Mouse (Mus musculus): ENCODE data around the gene Otub2. TPM values are rescaled to one million over a fixed set of nuclear protein-coding genes. Genes with fewer than 3 reads are reported as not detected.

Gene Otub2
- 1.3 TPM for polyA plus RNA-seq (2017; shearing (Covaris generic))

GRCm38 (mm10) chr12:103388505-103389347 is at the start of gene Otub2:
Otub2 (plus strand) TSS chr12:103388682.

DNA sequence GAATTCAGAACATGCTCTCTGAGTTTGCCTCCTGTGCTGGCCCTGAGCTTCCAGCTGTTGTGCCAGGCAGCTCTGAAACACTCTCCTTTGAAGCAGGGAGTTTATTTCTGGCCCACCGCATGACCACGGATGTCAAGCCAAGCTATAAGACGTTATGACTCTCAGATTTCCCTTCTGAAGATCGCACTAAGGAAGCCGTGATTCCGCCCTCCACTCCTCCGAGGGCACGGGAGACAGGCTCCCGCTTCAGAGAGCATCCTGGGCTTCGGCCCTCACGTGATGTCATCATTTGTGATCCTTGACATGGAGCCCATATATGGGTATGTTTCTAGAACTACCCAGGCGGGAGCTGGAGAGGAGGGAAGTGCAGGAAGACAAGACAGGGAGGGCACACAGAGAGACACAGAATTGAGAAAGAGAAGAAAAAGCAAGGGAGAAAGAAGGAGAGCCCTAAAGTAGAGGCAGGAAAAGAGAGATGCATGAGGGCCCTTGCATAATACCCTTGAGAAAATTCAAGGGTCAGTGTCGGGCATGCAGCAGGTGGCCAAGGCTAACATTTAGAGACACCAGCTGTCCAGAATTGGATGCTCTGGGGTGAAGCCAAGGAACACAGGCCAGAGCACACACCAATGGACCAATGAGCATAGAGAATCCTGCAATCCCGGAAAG is 32.6 kb upstream of the Otub2 start, which contains the start of gene Asb2:
Gene Asb2, minus strand, starts transcription at position 256 of the 669 bp plus-strand sequence.

DNA sequence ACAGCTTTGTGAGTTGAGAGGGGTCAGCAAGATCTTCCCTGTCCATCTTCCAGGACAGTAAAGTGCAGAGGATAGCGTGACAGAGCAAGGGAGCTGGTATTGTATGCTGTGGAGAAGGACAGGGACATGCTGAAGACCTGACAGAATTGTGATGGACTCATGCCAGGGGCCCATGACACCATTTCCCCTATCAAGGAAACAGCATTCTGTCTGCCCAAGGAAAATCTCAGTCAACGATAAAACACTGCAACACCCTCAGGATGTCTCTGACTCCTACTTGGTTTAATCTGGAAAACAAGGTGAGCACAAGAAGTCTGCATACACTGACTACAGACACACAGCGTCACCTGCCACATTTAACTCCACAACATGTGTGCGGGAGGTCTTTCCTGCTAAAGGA is 19.2 kb downstream of the Otub2 start, which contains the start of gene 9330161L09Rik:
Gene 9330161L09Rik, minus strand, starts transcription at position 101 of the 400 bp plus-strand sequence.

DNA sequence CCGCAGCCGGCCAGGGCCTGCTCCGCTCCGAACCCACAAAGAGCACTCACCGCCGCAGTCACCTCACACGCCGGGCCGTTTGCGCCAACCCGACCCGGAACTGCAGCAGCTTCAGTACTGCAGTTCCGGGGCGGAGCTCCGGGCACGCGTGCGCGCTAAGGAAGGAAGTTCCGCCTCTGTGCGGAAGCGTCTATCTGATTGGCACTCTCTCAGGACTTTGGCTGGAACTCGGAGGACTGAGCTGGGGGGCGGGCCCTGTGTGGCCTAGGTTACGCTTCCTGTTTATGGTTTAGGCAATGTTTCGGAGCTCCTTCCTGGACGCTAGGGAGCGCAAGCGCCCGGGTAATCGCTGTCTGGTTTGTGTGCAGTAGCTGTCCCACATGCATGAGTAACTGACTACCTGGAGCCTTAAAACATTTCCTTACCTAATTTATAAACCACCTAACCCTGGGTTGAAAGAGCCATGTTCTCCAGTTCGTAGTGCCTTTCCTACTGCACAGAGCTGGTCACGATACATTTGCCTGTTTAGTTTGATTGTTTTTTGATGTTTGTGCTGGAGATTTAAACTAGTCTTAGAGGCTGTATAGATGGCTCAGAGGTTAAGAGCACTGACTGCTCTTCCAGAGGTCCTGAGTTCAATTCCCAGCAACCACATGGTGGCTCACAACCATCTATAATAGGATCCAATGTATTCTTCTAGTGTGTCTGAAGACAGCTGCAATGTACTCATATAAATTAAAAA is 37.4 kb downstream of the Otub2 start, which contains the start of gene Ddx24:
Gene Ddx24, minus strand, starts transcription at position 102 of the 742 bp plus-strand sequence.

DNA sequence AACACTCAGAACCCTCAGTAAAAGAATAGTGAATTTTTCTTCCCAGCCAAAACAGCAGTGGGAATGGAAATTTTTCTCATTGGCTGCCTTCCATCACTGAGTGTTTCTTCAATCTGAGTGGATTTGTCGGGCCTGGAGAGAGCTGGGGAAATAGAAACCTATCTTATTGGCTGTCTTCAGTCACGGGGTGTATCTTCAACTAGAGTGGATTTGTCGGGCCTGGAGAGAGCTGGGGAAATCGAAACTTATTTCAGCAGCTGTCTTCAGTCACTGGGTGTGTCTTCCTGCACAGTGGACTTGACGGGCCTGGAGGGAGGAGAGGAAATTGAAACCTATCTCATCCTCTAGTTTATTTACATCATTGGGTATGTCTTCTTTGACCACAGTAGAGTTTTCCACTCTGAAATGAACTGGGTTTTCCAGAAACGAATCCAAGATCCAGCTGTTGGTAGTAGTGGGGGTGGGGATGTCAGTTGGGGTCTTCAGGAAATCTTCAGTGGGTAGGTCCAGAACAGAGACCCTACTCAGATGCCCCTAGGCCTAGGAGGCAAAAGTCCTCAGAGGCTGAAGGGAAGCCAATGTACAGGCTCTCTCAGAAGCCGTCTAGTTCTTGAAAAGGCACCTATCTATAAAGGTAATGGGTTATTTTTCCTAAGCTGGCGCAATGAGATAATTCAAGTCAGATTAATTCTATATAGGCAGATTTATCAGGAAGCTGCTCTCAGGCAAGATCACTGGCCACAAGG is 45.7 kb downstream of the Otub2 start, which contains the start of gene Ifi27:
Gene Ifi27, plus strand, starts transcription at position 226 of the 746 bp plus-strand sequence.

DNA sequence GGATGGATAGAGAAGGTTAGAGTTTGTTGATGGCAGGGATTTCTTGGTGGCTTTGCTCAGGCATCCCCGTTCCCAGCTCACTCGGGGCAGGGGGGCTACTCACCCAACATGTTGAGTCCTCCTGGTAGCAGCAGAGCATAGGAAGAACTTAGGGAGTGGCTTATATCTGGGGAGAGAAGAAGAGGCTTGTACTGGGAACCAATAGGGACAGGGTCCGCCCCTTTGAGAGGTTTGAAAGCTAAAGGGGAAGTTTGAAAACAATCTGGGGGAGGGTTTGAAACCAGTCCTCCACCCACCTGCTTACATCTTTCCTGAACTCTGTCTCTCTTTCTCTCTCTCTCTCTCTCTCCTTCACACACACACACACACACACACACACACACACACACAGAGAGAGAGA is 55.0 kb downstream of the Otub2 start, which contains the start of gene Ifi27l2a:
Gene Ifi27l2a, minus strand, starts transcription at position 157 of the 400 bp plus-strand sequence.

Other genes with a start within 250 kb of the Otub2 start
- not detected for gene Prima1, start 146.5 kb upstream of the Otub2 start, polyA plus RNA-seq (2017; shearing (Covaris generic))
- not detected for gene Fam181a, start 77.7 kb upstream of the Otub2 start, polyA plus RNA-seq (2017; shearing (Covaris generic))
- not detected for gene Asb2, start 32.7 kb upstream of the Otub2 start, polyA plus RNA-seq (2017; shearing (Covaris generic))
- 0.95 TPM for gene 9330161L09Rik, start 19.1 kb downstream of the Otub2 start, polyA plus RNA-seq (2017; shearing (Covaris generic))
- gene Ddx24, start 37.1 kb downstream of the Otub2 start, polyA plus RNA-seq (2017; shearing (Covaris generic)) = 182 TPM
- 215 TPM for gene Ifi27, start 45.5 kb downstream of the Otub2 start, polyA plus RNA-seq (2017; shearing (Covaris generic))
- 200 TPM for gene Ifi27l2a, start 55.0 kb downstream of the Otub2 start, polyA plus RNA-seq (2017; shearing (Covaris generic))
- gene Ifi27l2b, start 68.5 kb downstream of the Otub2 start, polyA plus RNA-seq (2017; shearing (Covaris generic)) = not detected
- not detected for gene Ppp4r4, start 143.6 kb downstream of the Otub2 start, polyA plus RNA-seq (2017; shearing (Covaris generic))
- not detected for gene Serpina10, start 242.8 kb downstream of the Otub2 start, polyA plus RNA-seq (2017; shearing (Covaris generic))

All from naive thymus-derived CD4-positive, alpha-beta T cell, adult 5 months (primary cell).